Mouse (Mus musculus) kidney, postnatal 10 days (tissue): ENCODE measurements around the gene Best1.

Experiments used
- DNase-seq: peaks from one replicate; pipeline ENCODE4 v3.0.0; 2021; ENCODE audit warnings: mixed read lengths

Best1 gene

GRCm38 (mm10) chr19:10001206-10001969 is at the start of gene Best1, which contains the start of gene Rab3il1:
TSS of gene Best1 (minus strand) at chr19:10001633.
TSS of gene Rab3il1 (plus strand) at chr19:10001669.
- DNase-seq: no peak

- no peak for DNase-seq
These were observed 49.0 kb upstream of the Best1 start for GRCm38 (mm10) chr19:10050438-10050837.

GRCm38 (mm10) chr19:10049533-10049932 is 48.1 kb upstream of the Best1 start:
- no peak for DNase-seq

- no peak for DNase-seq
These were observed 45.5 kb upstream of the Best1 start for GRCm38 (mm10) chr19:10046983-10047382.

- DNase-seq: peak; percentile 59
These were observed 44.9 kb upstream of the Best1 start for GRCm38 (mm10) chr19:10046346-10046745.

- no peak for DNase-seq
These were observed 44.3 kb upstream of the Best1 start for GRCm38 (mm10) chr19:10045707-10046106.

GRCm38 (mm10) chr19:10043643-10044042 is 42.2 kb upstream of the Best1 start:
- peak; percentile 70 for DNase-seq

- no peak for DNase-seq
These were observed 41.4 kb upstream of the Best1 start for GRCm38 (mm10) chr19:10042816-10043215.

GRCm38 (mm10) chr19:10042232-10042631 is 40.8 kb upstream of the Best1 start:
- DNase-seq: no peak

GRCm38 (mm10) chr19:10041388-10042148 is 40.1 kb upstream of the Best1 start, which contains the start of gene Fads3:
TSS of gene Fads3 (plus strand) at chr19:10041569.
- DNase-seq: peak; percentile 91

GRCm38 (mm10) chr19:10040866-10041387 is 39.5 kb upstream of the Best1 start:
- no peak for DNase-seq

GRCm38 (mm10) chr19:10039615-10040014 is 38.2 kb upstream of the Best1 start:
- peak; percentile 59 for DNase-seq

GRCm38 (mm10) chr19:10038910-10039309 is 37.5 kb upstream of the Best1 start:
- DNase-seq: peak; percentile 79

- no peak for DNase-seq
These were observed 36.9 kb upstream of the Best1 start for GRCm38 (mm10) chr19:10038364-10038763.

- DNase-seq: peak; percentile 75
These were observed 36.1 kb upstream of the Best1 start for GRCm38 (mm10) chr19:10037534-10037933.

GRCm38 (mm10) chr19:10034785-10035447 is 33.5 kb upstream of the Best1 start:
- DNase-seq: peak; percentile 92

GRCm38 (mm10) chr19:10034356-10034755 is 32.9 kb upstream of the Best1 start:
- DNase-seq: no peak

GRCm38 (mm10) chr19:10033211-10033973 is 32.0 kb upstream of the Best1 start:
- peak; percentile 71 for DNase-seq

GRCm38 (mm10) chr19:10029746-10030145 is 28.3 kb upstream of the Best1 start:
- no peak for DNase-seq

GRCm38 (mm10) chr19:10025169-10025875 is 23.9 kb upstream of the Best1 start:
- peak; percentile 88 for DNase-seq

- DNase-seq: peak; percentile 56
These were observed 21.9 kb upstream of the Best1 start for GRCm38 (mm10) chr19:10023304-10023758.
